ENCODE assay signal across 24 mouse cellular contexts in the genomic region with DNA sequence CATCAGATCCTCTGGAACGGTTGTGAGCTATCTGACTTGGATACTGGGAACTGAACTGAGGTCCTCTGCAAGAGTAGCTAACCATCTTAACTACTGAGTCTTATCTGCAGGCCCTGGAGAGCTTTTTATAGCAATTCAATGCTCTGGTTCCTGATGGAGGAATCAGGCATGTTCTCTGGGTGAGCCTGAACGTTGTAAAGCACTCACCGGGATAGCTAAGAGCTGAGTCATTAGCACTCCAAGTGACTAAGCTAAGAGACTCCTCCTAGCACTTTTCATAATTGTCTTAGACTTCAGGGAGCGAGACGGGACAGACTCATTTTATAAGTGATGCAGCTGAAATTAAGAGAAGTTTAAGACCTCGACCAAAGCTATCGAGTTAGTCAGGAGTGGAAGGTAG. TPM values are rescaled to one million over a fixed set of nuclear protein-coding genes. Genes with fewer than 3 reads are reported as not detected.
DNase-seq lines count a peak whose midpoint lies in the region; ATAC-seq and TF ChIP-seq lines count a peak whose summit lies in the region.
"Had no signal": no experiment of that assay in that cellular context is flagged by ENCODE, and none has a peak within 500 bp of the region (broad histone marks: within the 10 kb centered on the region; RNA-seq: fewer than 3 reads in every experiment).

No protein-coding gene starts in this region.

- H3K4me3 ChIP-seq in kidney, embryonic 16.5 days (ENCODE audit: low read length): no peak overlapping the region
- no peak overlapping the region for H3K4me3 ChIP-seq in embryonic fibroblast, embryonic 13.5 days (ENCODE audit: insufficient read depth, low read length)
- H3K4me3 ChIP-seq: hindbrain, embryonic 10.5 days; hindbrain, embryonic 15.5 days; neural tube, embryonic 12.5 days had no signal

- no peak overlapping the region for H3K9ac ChIP-seq in kidney, embryonic 16.5 days (replicated peaks; ENCODE audit: low read length)
- H3K9ac ChIP-seq: hindbrain, embryonic 15.5 days; neural tube, embryonic 12.5 days had no signal

- intact Hi-C loops in gastrocnemius, postnatal 36 days (cut with DNase I): no loop called here

- ATAC-seq in kidney, embryonic 16.5 days (ENCODE audit: low FRiP score, low TSS enrichment): no peak
- ATAC-seq: forebrain, embryonic 14.5 days; inflammation-experienced regulatory T-cells, adult 6 months; midbrain, embryonic 16.5 days had no signal

- no peaks in the 10 kb centered on the region for H3K9me3 ChIP-seq in kidney, embryonic 16.5 days (ENCODE audit: low read length)
- H3K9me3 ChIP-seq: hindbrain, embryonic 10.5 days; hindbrain, embryonic 15.5 days; neural tube, embryonic 12.5 days had no signal

- no peaks in the 10 kb centered on the region for H3K36me3 ChIP-seq in kidney, embryonic 16.5 days (ENCODE audit: insufficient read depth, low read length)
- H3K36me3 ChIP-seq: hindbrain, embryonic 15.5 days; neural tube, embryonic 12.5 days had no signal

- TF ChIP-seq POLR2A in embryonic fibroblast, embryonic 13.5 days (IDR thresholded peaks at IDR 0.05; ENCODE audit: low read depth, low read length): no peak

- TF ChIP-seq CTCF in embryonic fibroblast, embryonic 13.5 days (IDR thresholded peaks at IDR 0.05; ENCODE audit: borderline replicate concordance, insufficient read depth, low read length): no peak

- no peaks in the 10 kb centered on the region for H3K27me3 ChIP-seq in kidney, embryonic 16.5 days (ENCODE audit: insufficient read depth, low read length)
- H3K27me3 ChIP-seq: hindbrain, embryonic 15.5 days; neural tube, embryonic 12.5 days had no signal

- no peak overlapping the region for H3K4me2 ChIP-seq in kidney, embryonic 16.5 days (replicated peaks; ENCODE audit: low read depth, low read length)
- H3K4me2 ChIP-seq: heart, embryonic 11.5 days; hindbrain, embryonic 15.5 days; midbrain, embryonic 11.5 days; neural tube, embryonic 12.5 days had no signal

- WGBS in kidney, embryonic 16.5 days: 65% methylated on average over 7 of the region's 7 CpGs

- peak overlapping the region; percentile 5; the same call in 1 of the 2 replicates for H3K27ac ChIP-seq in kidney, embryonic 16.5 days (ENCODE audit: low read length)
- peak overlapping the region; percentile 51 for H3K27ac ChIP-seq in embryonic fibroblast, embryonic 13.5 days (ENCODE audit: insufficient read depth, low read length)
- H3K27ac ChIP-seq: hindbrain, embryonic 15.5 days; neural tube, embryonic 12.5 days had no signal

- DNase-seq in kidney, adult 11 months: no peak
- DNase-seq in 3134 (ENCODE audit: extremely low read depth, insufficient read length, low spot score): peak; percentile 63
- DNase-seq in 3T3-L1 (ENCODE audit: low read depth, low spot score): peak; percentile 87
- DNase-seq in cerebellum, adult 11-12 months: no peak
- DNase-seq in gastrocnemius, postnatal 36 days: no peak
- DNase-seq: cerebellum, adult 9-10 months; cerebellum, postnatal 36 days; gastrocnemius, postnatal 14 days; heart, adult 11 months; heart, postnatal 10 days; kidney, postnatal 25 days; layer of hippocampus, postnatal 36 days; right cerebral cortex, adult 18-20 months; thymus, postnatal 4 days had no signal

- H3K4me1 ChIP-seq in kidney, embryonic 16.5 days (ENCODE audit: insufficient read depth, low read length): peaks cover 49% of the 10 kb centered on the region
- H3K4me1 ChIP-seq in embryonic fibroblast, embryonic 13.5 days (ENCODE audit: control insufficient read depth, insufficient read depth, low read length): peaks cover 23% of the 10 kb centered on the region
- H3K4me1 ChIP-seq: hindbrain, embryonic 15.5 days; neural tube, embryonic 12.5 days had no signal

RNA-seq across cellular contexts. Expression of a gene that starts 53.7 kb away (rescaled TPM):
- polyA plus RNA-seq in kidney, embryonic 16.5 days (2015; fragmentation: Nextera tagmentation; extraction: Ambion mirVana): 50.1 and 68.9 TPM in 2 replicates
- 29.8 and 41.1 TPM in 2 replicates for polyA plus RNA-seq in embryonic fibroblast, embryonic 13.5 days (2011; ENCODE audit: insufficient read length, low read depth, missing spikeins)
- total RNA-seq in gastrocnemius, postnatal 36 days (2021): 1 to 10 TPM; 6.6 to 9.7 TPM

Comparison
In these comparisons a context has a peak if more than half of its experiments do, and no peak if none do; other contexts are left out.
1. DNase-seq: peak in 3134 (single experiment) and 3T3-L1 (single experiment); none in kidney, adult 11 months (single experiment), cerebellum, adult 11-12 months (single experiment) and gastrocnemius, postnatal 36 days (0 of 2).